Mouse (Mus musculus) thymus, postnatal 0 days (tissue): ENCODE measurements around the gene Tex45. TPM values are rescaled to one million over a fixed set of nuclear protein-coding genes. Genes with fewer than 3 reads are reported as not detected.

ENCODE experiments used
- DNase-seq: peaks from one replicate; pipeline ENCODE4 v3.0.0-alpha.2; 2015; ENCODE audit warnings: low spot score
- polyA plus RNA-seq: library from polyadenylated mRNA; unstranded; fragments of >200 nt; fragmentation: Nextera tagmentation; extraction: Ambion mirVana; gene quantifications from 2 replicates; pipeline ENCODE4 v1.2.1, GENCODE M21; 2015

Gene Tex45
- polyA plus RNA-seq, 1 experiment from 2014 or later = not detected

DNA sequence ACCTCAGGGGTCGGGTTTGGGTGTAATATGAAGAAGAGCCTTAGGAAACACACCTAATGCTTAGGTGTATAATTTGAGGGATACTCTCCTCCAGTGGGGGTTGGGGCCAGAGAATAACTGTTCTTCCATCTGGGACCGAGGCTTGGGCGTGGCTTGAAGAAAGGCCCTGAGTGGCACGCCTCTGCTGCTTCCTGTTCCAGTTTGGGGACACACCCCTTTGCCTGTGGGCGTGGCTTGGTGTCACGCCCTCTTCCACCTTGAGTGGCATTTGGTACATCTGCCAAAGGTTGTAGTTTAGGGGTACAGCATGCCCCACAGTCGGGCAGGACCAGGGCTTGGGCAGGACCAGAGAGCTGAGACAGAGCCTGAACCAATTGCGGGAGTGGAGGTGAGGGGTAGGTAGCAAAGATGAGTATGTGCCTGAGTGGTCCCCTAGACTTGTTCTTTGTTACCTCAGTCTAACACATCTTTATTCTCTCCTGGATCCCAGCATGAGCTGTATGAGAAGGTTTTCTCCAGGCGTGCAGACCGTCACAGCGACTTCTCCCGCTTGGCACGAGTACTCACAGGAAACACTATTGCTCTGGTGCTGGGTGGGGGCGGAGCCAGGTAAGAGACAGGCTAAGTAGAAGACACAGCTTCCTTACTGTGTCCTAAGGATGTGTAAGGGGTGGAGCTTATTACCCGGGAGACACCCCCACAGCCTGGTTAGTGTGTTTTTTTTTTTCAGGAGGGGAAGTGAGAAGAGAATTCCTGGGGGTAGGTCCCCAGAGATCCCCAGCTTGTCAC lies 65.6 kb downstream of the Tex45 start:
- peak; percentile 72 for DNase-seq

Other genes starting within 250 kb of the Tex45 start
- gene Insr, start 191.2 kb upstream of the Tex45 start, polyA plus RNA-seq = 17.3 and 24.4 TPM in 2 replicates
- gene A430078G23Rik, start 117.4 kb upstream of the Tex45 start, polyA plus RNA-seq = 15.1 and 22.3 TPM in 2 replicates
- gene Arhgef18, start 77.9 kb upstream of the Tex45 start, polyA plus RNA-seq = 7.3 and 9.2 TPM in 2 replicates
- gene Pex11g, start 3.2 kb upstream of the Tex45 start, polyA plus RNA-seq = 2.6 and 3.0 TPM in 2 replicates
- gene Zfp358, start 22.3 kb downstream of the Tex45 start, polyA plus RNA-seq = 21.4 and 23.0 TPM in 2 replicates
- 28.4 and 32.3 TPM in 2 replicates for gene Mcoln1, start 29.6 kb downstream of the Tex45 start, polyA plus RNA-seq
- 10.4 and 12.9 TPM in 2 replicates for gene Pnpla6, start 44.5 kb downstream of the Tex45 start, polyA plus RNA-seq
- gene C330021F23Rik, start 97.1 kb downstream of the Tex45 start, polyA plus RNA-seq = 0.19 TPM in 1 of 2 replicates, not detected in the other
- gene Camsap3, start 116.4 kb downstream of the Tex45 start, polyA plus RNA-seq = 0.81 and 1.1 TPM in 2 replicates
- gene Xab2, start 150.5 kb downstream of the Tex45 start, polyA plus RNA-seq = 62.2 and 64.3 TPM in 2 replicates
- 182 and 202 TPM in 2 replicates for gene Pet100, start 150.7 kb downstream of the Tex45 start, polyA plus RNA-seq
- 0.31 and 0.42 TPM in 2 replicates for gene Pcp2, start 154.7 kb downstream of the Tex45 start, polyA plus RNA-seq
- 114 and 120 TPM in 2 replicates for gene Stxbp2, start 160.1 kb downstream of the Tex45 start, polyA plus RNA-seq
- gene Retn, start 184.9 kb downstream of the Tex45 start, polyA plus RNA-seq = 1.0 and 1.5 TPM in 2 replicates
- gene Mcemp1, start 194.9 kb downstream of the Tex45 start, polyA plus RNA-seq = 0.78 and 0.88 TPM in 2 replicates
- gene Fcor, start 201.5 kb downstream of the Tex45 start, polyA plus RNA-seq = 1.6 and 2.1 TPM in 2 replicates
- gene Trappc5, start 205.4 kb downstream of the Tex45 start, polyA plus RNA-seq = 39.7 and 41.7 TPM in 2 replicates
- gene Fcer2a, start 223.3 kb downstream of the Tex45 start, polyA plus RNA-seq = 0.31 and 0.37 TPM in 2 replicates
- gene Clec4g, start 249.8 kb downstream of the Tex45 start, polyA plus RNA-seq = 0.10 and 0.18 TPM in 2 replicates